Mouse (Mus musculus) small intestine, adult 2 months (tissue): ENCODE measurements around the gene Pycr1. TPM values are rescaled to one million over a fixed set of nuclear protein-coding genes. Genes with fewer than 3 reads are reported as not detected.
A peak's percentile ranks its signal among the peaks of the same experiment; 100 is the strongest.

Source experiments
- H3K27ac ChIP-seq: fragments of 200-500 bp; 2 replicates; pipeline ENCODE4 v1.5.1; 2012; ENCODE audit warnings: low read depth, low read length, control low read depth, inconsistent platforms; ENCODE audit not compliant: insufficient read depth
- H3K27me3 ChIP-seq: fragments of 200-500 bp; 2 replicates; pipeline ENCODE4 v1.6.1; 2012; ENCODE audit warnings: mild to moderate bottlenecking, moderate library complexity, low read length, inconsistent platforms; ENCODE audit not compliant: control insufficient read depth, insufficient read depth
- H3K36me3 ChIP-seq: fragments of 200-500 bp; 2 replicates; pipeline ENCODE4 v1.6.1; 2012; ENCODE audit warnings: mild to moderate bottlenecking, low read length, control low read depth, inconsistent platforms; ENCODE audit not compliant: control insufficient read depth, insufficient read depth
- H3K4me1 ChIP-seq: fragments of 200-500 bp; 2 replicates; pipeline ENCODE4 v1.6.1; 2012; ENCODE audit warnings: low read length, inconsistent platforms, mixed read lengths; ENCODE audit not compliant: control insufficient read depth, insufficient read depth, insufficient read length
- H3K4me3 ChIP-seq: fragments of 200-500 bp; 2 replicates; pipeline ENCODE4 v1.5.1; 2012; ENCODE audit warnings: low read depth, mild to moderate bottlenecking, control low read depth, inconsistent platforms, low read length, moderate library complexity
- CTCF ChIP-seq: fragments of 200-500 bp; IDR thresholded peaks from 2 replicates; pipeline ENCODE4 v1.5.1; 2012; ENCODE audit warnings: low read depth, mild to moderate bottlenecking, control low read depth, inconsistent platforms, low read length, moderate library complexity, mixed read lengths; ENCODE audit not compliant: insufficient replicate concordance, insufficient read length; ENCODE audit errors: extremely low read depth
- POLR2A ChIP-seq: fragments of 200-500 bp; IDR thresholded peaks from 2 replicates; pipeline ENCODE4 v1.6.1; 2012; ENCODE audit warnings: low read depth, mild to moderate bottlenecking, control low read depth, inconsistent platforms, low read length, moderate library complexity
- WGBS: fragments of 180-500 bp; shearing (Covaris S2); methylation state at CpG from one replicate; pipeline ENCODE4 v1.1.7; 2018; 5-methylcytosine and 5-hydroxymethylcytosine counted together
- polyA plus RNA-seq: library from polyadenylated mRNA; depleted of rRNA; stranded (reverse); fragments of >200 nt; gene quantifications from 2 replicates; pipeline ENCODE4 v1.2.3, GENCODE M21; 2012; rRNA removed

The Pycr1 gene
- polyA plus RNA-seq, 1 experiment: 19.9 TPM

DNA sequence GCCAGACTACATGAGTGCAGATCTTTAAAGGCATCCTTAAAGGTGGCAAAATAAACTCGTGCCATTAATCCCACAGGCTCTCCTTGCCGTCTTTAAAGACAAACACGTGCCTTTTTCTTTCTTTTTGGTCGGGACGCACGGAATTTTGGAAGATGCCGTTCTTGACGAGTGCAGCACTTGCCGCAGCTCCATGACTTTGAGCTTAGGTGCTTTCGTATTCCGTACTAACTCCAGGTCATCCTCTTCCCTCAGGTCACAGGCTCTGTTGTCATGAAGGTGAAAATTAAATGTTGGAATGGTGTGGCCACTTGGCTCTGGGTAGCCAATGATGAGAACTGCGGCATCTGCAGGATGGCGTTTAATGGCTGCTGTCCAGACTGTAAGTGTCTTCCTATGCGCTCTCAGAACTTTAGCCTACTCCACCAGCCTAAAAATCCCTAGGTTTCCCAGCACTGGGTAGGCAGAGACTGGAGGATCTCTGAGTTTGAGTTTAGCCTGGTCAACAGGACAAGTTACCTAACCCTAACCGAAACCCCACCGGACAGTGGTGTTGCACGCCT lies 44.5 kb downstream of the Pycr1 start:
- peak overlapping the region; percentile 55; the same call in 1 of the 2 replicates for H3K27ac ChIP-seq
- H3K4me1 ChIP-seq: peaks cover 14% of the 10 kb centered on the region; the same call in 1 of the 2 replicates
- WGBS: 40% methylated on average over 17 of the region's 17 CpGs

DNA sequence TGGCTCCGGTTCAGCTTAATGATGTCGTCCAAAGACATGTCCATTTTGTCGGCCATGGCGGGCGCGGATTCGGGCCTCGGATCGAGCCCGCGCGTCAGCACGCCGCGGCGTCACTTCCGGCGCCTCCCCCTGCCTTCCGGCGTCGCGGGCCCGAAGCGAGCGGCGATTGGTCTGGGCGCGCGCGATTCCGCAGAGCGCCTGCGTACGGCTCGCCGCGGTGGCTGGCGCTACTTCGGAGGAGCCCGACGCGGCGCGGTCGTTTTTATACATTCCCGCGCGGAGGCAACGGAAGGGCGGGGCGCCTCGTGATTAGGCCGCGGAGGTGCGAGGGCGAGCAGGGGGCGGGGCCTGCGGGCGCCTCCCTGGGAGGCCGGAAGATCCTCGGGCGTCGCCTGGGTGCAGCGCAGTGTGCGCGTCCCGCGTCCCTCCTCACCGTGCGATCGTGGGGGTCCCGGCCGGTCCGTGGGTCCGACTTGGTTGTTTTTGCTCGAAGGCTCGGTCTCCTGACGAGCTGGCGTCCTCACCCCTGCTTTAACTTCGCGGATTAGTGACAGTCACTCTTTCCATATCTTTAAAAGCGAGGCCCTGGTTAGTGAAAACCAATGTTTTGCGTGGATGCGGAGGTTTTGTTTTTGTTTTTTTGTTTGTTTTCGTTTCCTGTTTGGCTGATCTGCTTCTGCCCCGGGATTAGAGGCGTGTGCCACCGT lies 45.1 kb downstream of the Pycr1 start, which contains the start of the genes Alyref and Anapc11:
TSS of gene Alyref (minus strand) at position 83 of the 707 bp plus-strand sequence.
TSS of gene Anapc11 (plus strand) at position 139 of the 707 bp plus-strand sequence.
- H3K27ac ChIP-seq: peak within 1 kb of the TSS; percentile 55
- TF ChIP-seq POLR2A: no peak; the same call in 1 of the 2 replicates
- no peak for TF ChIP-seq CTCF
- peaks cover 14% of the 10 kb centered on the region; the same call in 1 of the 2 replicates for H3K4me1 ChIP-seq
- WGBS: under 1% methylated on average over 88 of the region's 88 CpGs
- peaks cover 26% of the 10 kb centered on the region for H3K36me3 ChIP-seq
- H3K4me3 ChIP-seq: peak within 1 kb of the TSS; percentile 95
- no peaks in the 10 kb centered on the region for H3K27me3 ChIP-seq

More for the DNA sequence above, 44.5 kb downstream of the Pycr1 start:
- Histone ChIP-seq H3K27me3 (no peaks in the 10 kb centered on the region), H3K36me3 (peaks cover 27% of the 10 kb centered on the region), H3K4me3 (peak overlapping the region; percentile 95)
- TF ChIP-seq POLR2A (no peak), CTCF (no peak)

DNA sequence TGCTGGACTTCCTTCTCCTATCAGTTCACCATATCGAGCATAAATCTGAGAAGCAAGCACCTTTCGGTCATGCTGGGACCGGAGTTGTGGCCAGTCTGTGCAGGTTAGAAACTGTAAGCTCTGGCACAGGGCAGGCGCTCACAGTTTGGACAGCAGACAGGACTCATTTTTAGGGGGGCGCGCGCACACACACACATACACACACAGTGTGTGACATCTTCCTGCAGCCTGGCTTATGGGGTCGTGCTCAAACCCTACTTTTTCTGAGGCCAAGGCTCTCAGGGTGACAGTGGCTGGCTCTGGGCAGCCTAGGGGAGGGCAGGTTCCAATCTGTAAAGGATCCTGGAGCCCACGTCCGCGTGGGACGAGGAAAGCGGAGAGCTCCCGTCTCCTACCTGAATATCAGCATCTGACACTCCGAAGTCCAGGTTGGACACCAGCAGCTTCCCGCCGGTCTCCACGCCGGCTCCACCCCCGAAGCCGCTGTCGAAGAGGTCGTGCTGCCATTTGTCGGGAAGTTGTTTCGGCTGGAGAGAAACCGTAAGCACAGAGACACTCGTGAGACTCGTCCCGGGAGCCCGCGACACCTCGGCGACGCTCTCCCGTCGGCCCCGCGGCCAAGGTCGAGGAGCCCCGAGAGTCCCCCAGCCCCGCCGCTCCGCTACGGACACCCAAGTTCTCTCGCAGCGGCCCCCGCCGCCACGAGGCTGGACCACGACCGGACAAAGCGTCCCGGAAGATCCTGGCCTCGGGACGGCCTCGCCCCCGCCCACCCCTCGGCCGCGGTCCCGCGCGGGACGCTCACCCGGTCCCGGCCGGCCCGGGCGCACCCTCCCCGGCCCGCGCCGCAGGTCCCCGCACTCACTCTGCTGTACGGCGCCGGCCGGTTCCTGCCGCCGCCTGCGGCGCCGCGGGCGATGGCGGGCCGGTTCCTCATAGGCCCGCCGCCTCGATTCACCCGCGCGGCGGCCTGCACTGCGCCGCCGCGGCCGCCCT lies 46.0 kb downstream of the Pycr1 start:
- Histone ChIP-seq H3K36me3 (peaks cover 32% of the 10 kb centered on the region), H3K4me1 (peaks cover 14% of the 10 kb centered on the region; the same call in 1 of the 2 replicates), H3K4me3 (peak overlapping the region; percentile 95), H3K27ac (peak overlapping the region; percentile 22; the same call in 1 of the 2 replicates), H3K27me3 (no peaks in the 10 kb centered on the region)
- no peak for TF ChIP-seq POLR2A
- no peak for TF ChIP-seq CTCF
- 3% methylated on average over 92 of the region's 99 CpGs for WGBS

DNA sequence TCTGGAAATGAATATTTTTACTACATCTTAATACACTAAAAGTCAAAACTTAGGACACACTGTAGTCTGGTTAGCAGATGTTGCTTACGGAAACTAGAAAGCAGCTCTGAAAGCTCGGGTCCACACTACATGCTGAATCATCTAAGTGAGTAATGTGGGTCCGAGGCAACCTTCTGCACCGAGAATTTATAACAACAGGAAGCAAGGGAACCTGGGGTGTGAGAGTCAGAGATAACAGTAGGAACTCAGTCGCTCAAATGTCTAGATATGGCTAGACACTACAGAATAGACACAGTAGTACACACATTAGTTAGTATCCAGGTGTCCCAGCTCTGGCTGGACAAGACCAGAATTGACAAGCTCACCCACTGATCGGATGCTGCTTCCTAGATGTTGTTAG lies 55.0 kb downstream of the Pycr1 start:
- WGBS: 83% methylated on average over 6 of the region's 6 CpGs
- Histone ChIP-seq H3K4me3 (no peak overlapping the region), H3K27ac (no peak overlapping the region), H3K4me1 (no peaks in the 10 kb centered on the region), H3K36me3 (peaks cover 36% of the 10 kb centered on the region), H3K27me3 (no peaks in the 10 kb centered on the region)
- TF ChIP-seq POLR2A: no peak
- TF ChIP-seq CTCF: no peak

Other genes starting within 250 kb of the Pycr1 start
- gene Nploc4, start 206.1 kb downstream of the Pycr1 start, polyA plus RNA-seq: 29.0 and 54.8 TPM in 2 replicates
- gene Tspan10, start 201.1 kb downstream of the Pycr1 start, polyA plus RNA-seq: 0.15 and 0.60 TPM in 2 replicates
- gene Pde6g, start 190.3 kb downstream of the Pycr1 start, polyA plus RNA-seq: 0.43 TPM in 2 replicates
- 16.6 and 23.6 TPM in 2 replicates for gene Oxld1, start 185.7 kb downstream of the Pycr1 start, polyA plus RNA-seq
- gene Ccdc137, start 185.7 kb downstream of the Pycr1 start, polyA plus RNA-seq: 3.6 and 4.4 TPM in 2 replicates
- 14.3 and 15.4 TPM in 2 replicates for gene Arl16, start 176.2 kb downstream of the Pycr1 start, polyA plus RNA-seq
- 130 and 155 TPM in 2 replicates for gene Mrpl12, start 159.2 kb downstream of the Pycr1 start, polyA plus RNA-seq
- gene Slc25a10, start 151.9 kb downstream of the Pycr1 start, polyA plus RNA-seq: 298 and 416 TPM in 2 replicates
- 1.4 and 2.6 TPM in 2 replicates for gene Gcgr, start 113.1 kb downstream of the Pycr1 start, polyA plus RNA-seq
- 24.0 and 30.3 TPM in 2 replicates for gene Mcrip1, start 94.0 kb downstream of the Pycr1 start, polyA plus RNA-seq
- 0.51 TPM in 1 of 2 replicates, not detected in the other for gene Ppp1r27, start 92.6 kb downstream of the Pycr1 start, polyA plus RNA-seq
- gene P4hb, start 70.5 kb downstream of the Pycr1 start, polyA plus RNA-seq: 442 and 705 TPM in 2 replicates
- gene Arhgdia, start 62.1 kb downstream of the Pycr1 start, polyA plus RNA-seq: 489 and 1,022 TPM in 2 replicates
- gene Alyref, start 45.4 kb downstream of the Pycr1 start, polyA plus RNA-seq: 12.0 and 24.0 TPM in 2 replicates
- 46.4 and 97.9 TPM in 2 replicates for gene Anapc11, start 45.3 kb downstream of the Pycr1 start, polyA plus RNA-seq
- gene Npb, start 35.3 kb downstream of the Pycr1 start, polyA plus RNA-seq: 0.98 and 7.2 TPM in 2 replicates
- 449 and 1,029 TPM in 2 replicates for gene Pcyt2, start 25.8 kb downstream of the Pycr1 start, polyA plus RNA-seq
- 99.1 and 147 TPM in 2 replicates for gene Sirt7, start 18.5 kb downstream of the Pycr1 start, polyA plus RNA-seq
- 24.8 and 33.6 TPM in 2 replicates for gene Mafg, start 10.2 kb downstream of the Pycr1 start, polyA plus RNA-seq
- gene Myadml2, start 4.4 kb upstream of the Pycr1 start, polyA plus RNA-seq: 0.39 and 1.0 TPM in 2 replicates
- gene Notum, start 17.4 kb upstream of the Pycr1 start, polyA plus RNA-seq: 0.67 and 0.99 TPM in 2 replicates
- gene Aspscr1, start 29.2 kb upstream of the Pycr1 start, polyA plus RNA-seq: 86.9 and 138 TPM in 2 replicates
- 38.4 and 46.2 TPM in 2 replicates for gene Cenpx, start 70.0 kb upstream of the Pycr1 start, polyA plus RNA-seq
- 22.0 and 23.9 TPM in 2 replicates for gene Lrrc45, start 70.2 kb upstream of the Pycr1 start, polyA plus RNA-seq
- gene Rac3, start 77.7 kb upstream of the Pycr1 start, polyA plus RNA-seq: 4.1 and 5.1 TPM in 2 replicates
- gene Dcxr, start 83.5 kb upstream of the Pycr1 start, polyA plus RNA-seq: 102 and 127 TPM in 2 replicates
- 1.2 and 11.4 TPM in 2 replicates for gene Cbr2, start 88.3 kb upstream of the Pycr1 start, polyA plus RNA-seq
- 1.4 and 58.5 TPM in 2 replicates for gene Hmga1b, start 119.0 kb upstream of the Pycr1 start, polyA plus RNA-seq
- gene Rfng, start 140.4 kb upstream of the Pycr1 start, polyA plus RNA-seq: 41.0 and 90.5 TPM in 2 replicates
- 57.5 and 86.4 TPM in 2 replicates for gene Gps1, start 140.5 kb upstream of the Pycr1 start, polyA plus RNA-seq
- gene Dus1l, start 152.6 kb upstream of the Pycr1 start, polyA plus RNA-seq: 24.1 and 29.0 TPM in 2 replicates
- 151 and 154 TPM in 2 replicates for gene Fasn, start 180.8 kb upstream of the Pycr1 start, polyA plus RNA-seq